Mouse (Mus musculus) right cerebral cortex, adult 2 months (tissue): Measurements from ENCODE around the gene Dus3l.

Source experiments
- DNase-seq, 2 experiments: peaks; one replicate each; pipeline ENCODE4 v3.0.0; 2021 to 2022; ENCODE audit warnings: low spot score in 2 of 2

The Dus3l gene

GRCm38 (mm10) chr17:56754271-56755185, 10.0 kb upstream of the Dus3l start:
- DNase-seq = no peak

- peak in 1 of 2 experiments; percentile 10 for DNase-seq
Measured at GRCm38 (mm10) chr17:56756703-56757399, 7.7 kb upstream of the Dus3l start.

GRCm38 (mm10) chr17:56757416-56758123, 7.0 kb upstream of the Dus3l start, which contains the start of gene Nrtn:
Nrtn (minus strand) TSS chr17:56757530.
- DNase-seq = peak; percentile 55 to 59

GRCm38 (mm10) chr17:56758132-56758531, 6.4 kb upstream of the Dus3l start:
- peak; percentile 46 to 50 for DNase-seq

GRCm38 (mm10) chr17:56759261-56759660, 5.3 kb upstream of the Dus3l start:
- no peak for DNase-seq

GRCm38 (mm10) chr17:56761077-56761476, 3.5 kb upstream of the Dus3l start:
- DNase-seq = no peak

GRCm38 (mm10) chr17:56761991-56762410, 2.6 kb upstream of the Dus3l start:
- DNase-seq = peak; percentile 78 to 86

- DNase-seq = peak; percentile 62 to 71
Measured at GRCm38 (mm10) chr17:56762769-56763731, 1.5 kb upstream of the Dus3l start.

GRCm38 (mm10) chr17:56763741-56764250, 761 bp upstream of the Dus3l start:
- DNase-seq = no peak

GRCm38 (mm10) chr17:56765431-56765830, 874 bp downstream of the Dus3l start:
- DNase-seq = no peak

- DNase-seq = no peak
Measured at GRCm38 (mm10) chr17:56766631-56767405, 2.3 kb downstream of the Dus3l start.

GRCm38 (mm10) chr17:56767531-56768135, 3.1 kb downstream of the Dus3l start:
- DNase-seq = no peak

- DNase-seq = no peak
Measured at GRCm38 (mm10) chr17:56768941-56769340, 4.4 kb downstream of the Dus3l start.

- DNase-seq = no peak
Measured at GRCm38 (mm10) chr17:56769950-56770349, 5.4 kb downstream of the Dus3l start, which contains the start of gene Prr22. Prr22 (plus strand) TSS chr17:56770250.

GRCm38 (mm10) chr17:56777568-56777967, 13.0 kb downstream of the Dus3l start:
- DNase-seq = no peak

- no peak for DNase-seq
Measured at GRCm38 (mm10) chr17:56778779-56779362, 14.3 kb downstream of the Dus3l start.

GRCm38 (mm10) chr17:56780291-56780978, 15.9 kb downstream of the Dus3l start:
- DNase-seq = no peak

- no peak for DNase-seq
Measured at GRCm38 (mm10) chr17:56788886-56789285, 24.3 kb downstream of the Dus3l start.
